ENCODE assay signal across 15 mouse cellular contexts in the genomic region with DNA sequence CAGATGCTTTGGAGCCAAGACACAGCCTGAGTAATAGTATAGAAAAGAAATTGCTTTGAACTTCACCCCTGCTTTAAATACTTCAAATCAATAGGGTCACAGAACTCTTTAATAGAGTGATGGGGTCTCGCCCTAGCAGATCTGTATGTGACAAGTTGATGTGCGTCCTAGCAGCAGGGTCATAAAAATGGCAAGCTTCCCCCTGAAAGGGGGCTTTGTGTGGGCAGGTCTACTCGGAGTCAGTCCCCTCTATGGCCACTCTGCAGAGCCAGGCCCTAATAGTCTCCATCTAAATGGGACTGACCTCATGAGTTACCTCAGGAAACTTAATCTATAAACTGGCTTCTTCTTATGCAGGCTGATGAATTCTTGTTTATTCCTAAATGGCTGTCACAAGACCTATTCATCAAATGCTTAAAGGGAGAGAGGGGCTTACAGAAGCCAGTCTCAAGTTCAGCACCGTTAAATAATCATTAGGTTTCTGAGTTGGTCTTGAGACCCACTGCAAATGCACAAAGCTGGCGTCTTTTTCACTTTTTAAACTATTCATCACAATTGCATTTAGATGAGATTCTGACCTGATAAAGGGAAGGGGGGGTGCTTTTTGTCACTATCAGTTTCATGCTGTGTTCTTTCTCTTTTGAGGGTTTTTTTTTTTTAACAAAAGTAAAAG.
DNase-seq lines count a peak whose midpoint lies in the region; ATAC-seq lines count a peak whose summit lies in the region.
"Had no signal": no experiment of that assay in that cellular context is flagged by ENCODE, and none has a peak within 500 bp of the region (broad histone marks: within the 10 kb centered on the region; RNA-seq: fewer than 3 reads in every experiment).

No protein-coding gene starts in this region.

- no peak overlapping the region for H3K9ac ChIP-seq in hindbrain, embryonic 16.5 days (ENCODE audit: low read depth, low read length)
- no peak overlapping the region for H3K9ac ChIP-seq in neural tube, embryonic 11.5 days (ENCODE audit: low read length)
- H3K9ac ChIP-seq: heart, embryonic 12.5 days; limb, embryonic 15.5 days had no signal

- WGBS in embryonic facial prominence, embryonic 10.5 days, result 36% methylated on average over 5 of the region's 5 CpGs
- WGBS in hindbrain, embryonic 16.5 days, result 21% methylated on average over 5 of the region's 5 CpGs
- 17% methylated on average over 5 of the region's 5 CpGs for WGBS in neural tube, embryonic 11.5 days

- no peak overlapping the region for H3K4me3 ChIP-seq in embryonic facial prominence, embryonic 10.5 days
- no peak overlapping the region for H3K4me3 ChIP-seq in hindbrain, embryonic 16.5 days (ENCODE audit: low read length)
- H3K4me3 ChIP-seq in neural tube, embryonic 11.5 days (ENCODE audit: low read depth, low read length), result no peak overlapping the region
- H3K4me3 ChIP-seq: heart, embryonic 12.5 days; limb, embryonic 15.5 days had no signal

- DNase-seq in embryo, embryonic 11 days, result peak; percentile 71
- DNase-seq in embryonic facial prominence, embryonic 10.5 days (ENCODE audit: low spot score), result peak; percentile 54
- DNase-seq in neural tube, embryonic 11.5 days (ENCODE audit: low spot score), result peak; percentile 62
- no peak for DNase-seq in gastrocnemius, postnatal 4 days (ENCODE audit: low spot score in 2 of 2)
- DNase-seq in kidney, adult 18-20 months, result no peak
- DNase-seq: gastrocnemius, postnatal 14 days; heart, postnatal 4 days; lung, adult 2 months; right cerebral cortex, postnatal 14 days had no signal

- peaks cover 18% of the 10 kb centered on the region for H3K27me3 ChIP-seq in embryonic facial prominence, embryonic 10.5 days (replicated peaks; ENCODE audit: low read depth, poor library complexity, severe bottlenecking)
- H3K27me3 ChIP-seq in hindbrain, embryonic 16.5 days (replicated peaks; ENCODE audit: control insufficient read depth, insufficient read depth, low read length), result no peaks in the 10 kb centered on the region; the same call in 1 of the 2 replicates
- 0 out of 2 replicates have a peak, but pooled peaks cover 2% of the 10 kb centered on the region for H3K27me3 ChIP-seq in neural tube, embryonic 11.5 days (ENCODE audit: control insufficient read depth, insufficient read depth, low read length)
- H3K27me3 ChIP-seq: CH12.LX; heart, embryonic 12.5 days; limb, embryonic 15.5 days had no signal

- H3K9me3 ChIP-seq in embryonic facial prominence, embryonic 10.5 days, result no peaks in the 10 kb centered on the region
- no peaks in the 10 kb centered on the region for H3K9me3 ChIP-seq in hindbrain, embryonic 16.5 days (ENCODE audit: control insufficient read depth, low read length)
- no peaks in the 10 kb centered on the region for H3K9me3 ChIP-seq in neural tube, embryonic 11.5 days (ENCODE audit: control insufficient read depth, low read length)
- H3K9me3 ChIP-seq: heart, embryonic 12.5 days; limb, embryonic 15.5 days had no signal

- H3K4me2 ChIP-seq in hindbrain, embryonic 16.5 days (ENCODE audit: low read length), result no peak overlapping the region
- no peak overlapping the region for H3K4me2 ChIP-seq in neural tube, embryonic 11.5 days (ENCODE audit: low read depth)
- H3K4me2 ChIP-seq: heart, embryonic 12.5 days; limb, embryonic 15.5 days had no signal

- ATAC-seq in hindbrain, embryonic 16.5 days, result peak; percentile 80
- ATAC-seq in neural tube, embryonic 11.5 days (ENCODE audit: insufficient read depth, low FRiP score, low TSS enrichment), result peak; percentile 88
- ATAC-seq in erythroblast, adult 5-6 weeks (replicated peaks; ENCODE audit: low FRiP score, poor library complexity, severe bottlenecking), result no peak
- ATAC-seq: activated CD4-positive, CD25-positive, alpha-beta regulatory T cell, adult 4 months had no signal

- no peaks in the 10 kb centered on the region for H3K36me3 ChIP-seq in embryonic facial prominence, embryonic 10.5 days (replicated peaks)
- H3K36me3 ChIP-seq in hindbrain, embryonic 16.5 days (ENCODE audit: control insufficient read depth, insufficient read depth, low read length), result no peaks in the 10 kb centered on the region
- H3K36me3 ChIP-seq in neural tube, embryonic 11.5 days (ENCODE audit: control insufficient read depth, insufficient read depth, low read length), result no peaks in the 10 kb centered on the region
- H3K36me3 ChIP-seq: heart, embryonic 12.5 days; limb, embryonic 15.5 days had no signal

- no peak overlapping the region for H3K27ac ChIP-seq in embryonic facial prominence, embryonic 10.5 days (replicated peaks)
- H3K27ac ChIP-seq in hindbrain, embryonic 16.5 days (ENCODE audit: low read depth, low read length), result no peak overlapping the region
- 0 out of 2 replicates have a peak overlapping the region, but pooled peaks have one; percentile 20 for H3K27ac ChIP-seq in neural tube, embryonic 11.5 days (ENCODE audit: low read depth, low read length)
- H3K27ac ChIP-seq: limb, embryonic 15.5 days had no signal

- H3K4me1 ChIP-seq in embryonic facial prominence, embryonic 10.5 days, result peaks cover 24% of the 10 kb centered on the region
- no peaks in the 10 kb centered on the region for H3K4me1 ChIP-seq in hindbrain, embryonic 16.5 days (ENCODE audit: control insufficient read depth, insufficient read depth, low read depth, low read length)
- peaks cover 8% of the 10 kb centered on the region; the same call in 1 of the 2 replicates for H3K4me1 ChIP-seq in neural tube, embryonic 11.5 days (ENCODE audit: control insufficient read depth, insufficient read depth, low read length)
- H3K4me1 ChIP-seq: limb, embryonic 15.5 days had no signal

Comparison
In these comparisons a context has a peak if more than half of its experiments do, and no peak if none do; other contexts are left out.
1. DNase-seq: peak in embryo, embryonic 11 days (single experiment), embryonic facial prominence, embryonic 10.5 days (single experiment) and neural tube, embryonic 11.5 days (single experiment); none in gastrocnemius, postnatal 4 days (0 of 2) and kidney, adult 18-20 months (single experiment).